Mouse (Mus musculus) erythroblast, embryonic 14.5 days (primary cell): ENCODE measurements around the gene Ppp1r18. TPM values are rescaled to one million over a fixed set of nuclear protein-coding genes. Genes with fewer than 3 reads are reported as not detected.

Source experiments
- H3K27me3 ChIP-seq: 2 replicates; pipeline ENCODE4 v1.6.1; 2012; ENCODE audit warnings: inconsistent platforms; ENCODE audit not compliant: control insufficient read depth
- H3K36me3 ChIP-seq: 2 replicates; pipeline ENCODE4 v1.6.1; 2012; ENCODE audit warnings: mild to moderate bottlenecking, inconsistent platforms; ENCODE audit not compliant: control insufficient read depth
- H3K4me1 ChIP-seq: 2 replicates; pipeline ENCODE4 v1.6.1; 2012; ENCODE audit warnings: inconsistent platforms; ENCODE audit not compliant: control insufficient read depth
- H3K4me3 ChIP-seq: replicated peaks from 2 replicates; pipeline ENCODE3; 2012; ENCODE audit warnings: moderate library complexity, mild to moderate bottlenecking, inconsistent platforms
- H3K9me3 ChIP-seq: 2 replicates; pipeline ENCODE4 v1.6.1; 2012; ENCODE audit warnings: low read length, inconsistent platforms, mixed read lengths; ENCODE audit not compliant: control insufficient read depth
- GATA1 ChIP-seq: IDR thresholded peaks from 2 replicates; pipeline ENCODE4 v1.6.1; 2012; ENCODE audit warnings: low read length, inconsistent platforms, mixed read lengths
- TAL1 ChIP-seq: IDR thresholded peaks from 3 replicates; pipeline ENCODE4 v1.6.1; 2012; ENCODE audit warnings: low read length, inconsistent platforms, mixed read lengths
- polyA plus RNA-seq: library from polyadenylated mRNA; stranded (reverse); fragments of >175 nt; gene quantifications from 2 replicates; pipeline ENCODE4 v1.2.3, GENCODE M21; 2012

The Ppp1r18 gene
- polyA plus RNA-seq, 1 experiment, result 0.31 TPM

GRCm38 (mm10) chr17:35866911-35867890 is 1.8 kb downstream of the Ppp1r18 start:
- peaks cover 23% of the 10 kb centered on the region for H3K9me3 ChIP-seq
- TF ChIP-seq GATA1 (no peak), TAL1 (no peak)
- peaks cover 55% of the 10 kb centered on the region for H3K4me1 ChIP-seq
- peaks cover 18% of the 10 kb centered on the region for H3K36me3 ChIP-seq
- H3K4me3 ChIP-seq, result peak overlapping the region; percentile 53
- H3K27me3 ChIP-seq, result peaks cover 85% of the 10 kb centered on the region

GRCm38 (mm10) chr17:35868165-35868820 is 2.9 kb downstream of the Ppp1r18 start:
- H3K36me3 ChIP-seq, result peaks cover 16% of the 10 kb centered on the region
- peaks cover 23% of the 10 kb centered on the region for H3K9me3 ChIP-seq
- H3K4me3 ChIP-seq, result peak overlapping the region; percentile 48
- TF ChIP-seq GATA1, result no peak
- no peak for TF ChIP-seq TAL1
- peaks cover 49% of the 10 kb centered on the region for H3K4me1 ChIP-seq
- H3K27me3 ChIP-seq, result peaks cover 87% of the 10 kb centered on the region

GRCm38 (mm10) chr17:35868961-35869345 is 3.6 kb downstream of the Ppp1r18 start:
- Histone ChIP-seq H3K36me3 (peaks cover 10% of the 10 kb centered on the region), H3K4me3 (peak overlapping the region; percentile 48), H3K27me3 (peaks cover 81% of the 10 kb centered on the region), H3K9me3 (peaks cover 23% of the 10 kb centered on the region), H3K4me1 (peaks cover 53% of the 10 kb centered on the region)
- TF ChIP-seq GATA1, result no peak
- no peak for TF ChIP-seq TAL1

GRCm38 (mm10) chr17:35869346-35870067 is 4.1 kb downstream of the Ppp1r18 start:
- TF ChIP-seq TAL1 (no peak), GATA1 (no peak)
- Histone ChIP-seq H3K27me3 (peaks cover 75% of the 10 kb centered on the region), H3K36me3 (peaks cover 4% of the 10 kb centered on the region), H3K4me3 (peak overlapping the region; percentile 48), H3K9me3 (peaks cover 23% of the 10 kb centered on the region), H3K4me1 (peaks cover 54% of the 10 kb centered on the region)

- no peak for TF ChIP-seq TAL1
- TF ChIP-seq GATA1, result no peak
- Histone ChIP-seq H3K4me3 (no peak overlapping the region), H3K9me3 (peaks cover 23% of the 10 kb centered on the region), H3K36me3 (no peaks in the 10 kb centered on the region; the same call in 1 of the 2 replicates), H3K27me3 (peaks cover 67% of the 10 kb centered on the region), H3K4me1 (peaks cover 54% of the 10 kb centered on the region)
Observed at GRCm38 (mm10) chr17:35870151-35870883, 4.9 kb downstream of the Ppp1r18 start.

- no peaks in the 10 kb centered on the region; the same call in 1 of the 2 replicates for H3K36me3 ChIP-seq
- H3K4me1 ChIP-seq, result peaks cover 46% of the 10 kb centered on the region
- H3K4me3 ChIP-seq, result no peak overlapping the region
- H3K27me3 ChIP-seq, result peaks cover 59% of the 10 kb centered on the region
- no peak for TF ChIP-seq GATA1
- no peak for TF ChIP-seq TAL1
- peaks cover 16% of the 10 kb centered on the region for H3K9me3 ChIP-seq
Observed at GRCm38 (mm10) chr17:35870884-35871696, 5.7 kb downstream of the Ppp1r18 start.

- Histone ChIP-seq H3K4me3 (no peak overlapping the region), H3K36me3 (no peaks in the 10 kb centered on the region; the same call in 1 of the 2 replicates), H3K9me3 (peaks cover 6% of the 10 kb centered on the region), H3K27me3 (peaks cover 31% of the 10 kb centered on the region), H3K4me1 (peaks cover 28% of the 10 kb centered on the region)
- TF ChIP-seq GATA1, result no peak
- no peak for TF ChIP-seq TAL1
Observed at GRCm38 (mm10) chr17:35873774-35874519, 8.6 kb downstream of the Ppp1r18 start.
